Mouse (Mus musculus): Measurements from ENCODE around the gene Higd1a.

DNA sequence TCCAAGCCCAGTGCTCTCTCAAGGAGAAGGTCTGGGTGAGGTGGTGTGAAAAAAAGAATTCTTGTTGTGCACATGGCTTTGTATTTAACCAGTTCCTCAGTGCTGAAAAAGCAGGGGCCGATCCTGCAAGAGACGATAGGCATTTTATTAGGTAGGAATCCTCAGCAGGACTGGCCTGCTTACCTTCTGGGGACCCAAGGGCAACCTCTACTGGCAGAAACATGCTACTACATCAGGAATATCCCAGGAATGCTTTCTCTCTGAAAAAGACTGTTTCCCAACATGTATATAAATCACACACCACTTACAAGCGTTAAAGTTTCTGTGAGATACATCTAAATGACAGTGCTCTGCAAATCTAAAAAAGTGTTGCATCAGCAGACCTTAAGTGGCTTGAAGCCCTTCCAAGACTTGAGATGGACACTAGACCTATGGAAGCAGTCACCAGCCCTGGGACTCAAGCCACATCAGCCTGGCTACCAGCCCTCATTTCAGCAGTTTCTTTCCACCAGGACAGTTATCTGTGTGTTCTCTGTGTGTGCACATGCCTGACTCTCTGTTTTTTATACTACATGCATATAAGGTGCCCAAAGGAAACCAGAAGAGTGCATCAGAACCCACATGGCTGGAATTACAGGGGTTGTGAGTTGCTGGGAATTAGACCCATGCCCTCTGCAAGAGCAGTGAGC, 19.0 kb upstream of the Higd1a start:
- TF ChIP-seq CTCF (IDR thresholded peaks at IDR 0.05; ENCODE audit: low read depth) (peak; percentile 85), EP300 (IDR thresholded peaks at IDR 0.05; ENCODE audit: low read depth) (no peak)

Measured in heart, postnatal 0 days (tissue).